Comparison of ENCODE assay signal across 23 mouse cellular contexts in the genomic region with DNA sequence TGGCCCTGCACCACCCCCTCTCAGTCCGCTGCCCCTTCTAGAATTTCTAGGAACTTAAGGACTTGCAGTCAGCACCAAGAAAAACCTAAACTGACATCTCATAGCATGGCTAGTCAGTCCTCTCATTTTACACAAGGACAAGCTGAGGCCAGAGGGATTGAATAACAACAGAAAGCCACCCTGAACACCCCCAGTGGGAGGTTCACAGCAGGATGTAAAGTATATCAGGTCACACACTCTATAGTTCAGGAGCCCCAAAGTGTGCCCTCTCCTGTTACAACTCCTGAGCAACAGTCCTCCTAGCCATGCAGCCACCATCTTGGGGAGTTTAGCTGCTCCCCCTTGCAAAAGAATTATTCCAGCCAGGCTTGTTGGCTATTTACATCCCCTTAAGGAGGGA. TPM values are rescaled to one million over a fixed set of nuclear protein-coding genes. Genes with fewer than 3 reads are reported as not detected.
"Had no signal": no experiment of that assay in that cellular context is flagged by ENCODE, and none has a peak within 500 bp of the region (broad histone marks: within the 10 kb centered on the region; RNA-seq: fewer than 3 reads in every experiment).

No protein-coding gene starts in this region.

- H3K27ac ChIP-seq: lung, embryonic 15.5 days; macrophage; midbrain, embryonic 13.5 days; midbrain, embryonic 15.5 days; neural tube, embryonic 12.5 days; stomach, embryonic 15.5 days; stomach, postnatal 0 days had no signal

- H3K27me3 ChIP-seq: lung, embryonic 15.5 days; midbrain, embryonic 13.5 days; midbrain, embryonic 15.5 days; neural tube, embryonic 12.5 days; stomach, embryonic 15.5 days had no signal

- DNase-seq: lung, adult 2 months; lung, postnatal 14 days; lung, postnatal 36 days; right cerebral cortex, postnatal 14 days; thymus, adult 2 months; thymus, postnatal 25 days; thymus, postnatal 4 days had no signal

- H3K36me3 ChIP-seq: lung, embryonic 15.5 days; midbrain, embryonic 13.5 days; midbrain, embryonic 15.5 days; neural tube, embryonic 12.5 days; stomach, embryonic 15.5 days had no signal

- H3K9ac ChIP-seq: lung, embryonic 15.5 days; midbrain, embryonic 13.5 days; midbrain, embryonic 15.5 days; neural tube, embryonic 12.5 days; stomach, embryonic 15.5 days had no signal

- ATAC-seq: lung, postnatal 0 days; midbrain, embryonic 13.5 days; midbrain, embryonic 15.5 days had no signal

- H3K4me3 ChIP-seq: lung, embryonic 15.5 days; megakaryocyte, embryonic 14.5 days; midbrain, embryonic 13.5 days; midbrain, embryonic 15.5 days; neural tube, embryonic 12.5 days; stomach, embryonic 15.5 days had no signal

- H3K4me1 ChIP-seq: lung, embryonic 15.5 days; megakaryocyte, embryonic 14.5 days; midbrain, embryonic 13.5 days; midbrain, embryonic 15.5 days; neural tube, embryonic 12.5 days; stomach, embryonic 15.5 days had no signal

- H3K4me2 ChIP-seq: lung, embryonic 15.5 days; midbrain, embryonic 11.5 days; midbrain, embryonic 13.5 days; midbrain, embryonic 15.5 days; neural tube, embryonic 12.5 days; stomach, embryonic 15.5 days had no signal

- H3K9me3 ChIP-seq: lung, embryonic 15.5 days; megakaryocyte, embryonic 14.5 days; midbrain, embryonic 13.5 days; midbrain, embryonic 15.5 days; neural tube, embryonic 12.5 days; stomach, embryonic 15.5 days had no signal

RNA-seq across cellular contexts. Expression of gene Gm9195, which starts 2.1 kb away (rescaled TPM):
- total RNA-seq: megakaryocyte progenitor cell, adult 5-6 weeks; midbrain, postnatal 0 days; monocyte, adult 5-6 weeks; neutrophil, adult 5-6 weeks had no signal
- polyA plus RNA-seq: lung, adult 2 months; lung, embryonic 15.5 days; lung, postnatal 0 days; macrophage; midbrain, embryonic 11.5 days; midbrain, embryonic 13.5 days; midbrain, embryonic 15.5 days; midbrain, postnatal 0 days; neural tube, embryonic 12.5 days; neural tube, embryonic 14.5 days; spleen, adult 2 months; stomach, embryonic 15.5 days; stomach, postnatal 0 days had no signal
